Mouse (Mus musculus) forebrain, embryonic 14.5 days (tissue): Measurements from ENCODE around the gene Rnd2. TPM values are rescaled to one million over a fixed set of nuclear protein-coding genes. Genes with fewer than 3 reads are reported as not detected.

Experiments
- ATAC-seq: fragments of 200-750 bp; cut with Nextera tagmentation; 2 replicates; pipeline ENCODE4 v1.8.0; 2017; ENCODE audit warnings: mild to moderate bottlenecking, moderate library complexity
- DNase-seq: peaks from one replicate; pipeline ENCODE4 v3.0.0-alpha.2; 2015; ENCODE audit warnings: low spot score
- H3K27ac ChIP-seq: fragments of 300-500 bp; sonication (generic); 2 replicates; pipeline ENCODE4 v1.5.1; 2014; ENCODE audit warnings: low read depth, mild to moderate bottlenecking, control low read depth, low read length, moderate library complexity
- H3K27me3 ChIP-seq: fragments of 300-500 bp; sonication (generic); replicated peaks from 2 replicates; pipeline ENCODE4 v1.6.1; 2014; ENCODE audit warnings: low read length, control low read depth, mixed read lengths; ENCODE audit not compliant: control insufficient read depth, insufficient read depth
- H3K36me3 ChIP-seq: fragments of 300-500 bp; sonication (generic); 2 replicates; pipeline ENCODE4 v1.6.1; 2014; ENCODE audit warnings: low read length, control low read depth; ENCODE audit not compliant: control insufficient read depth, insufficient read depth
- H3K4me1 ChIP-seq: fragments of 300-500 bp; sonication (generic); 2 replicates; pipeline ENCODE4 v1.6.1; 2014; ENCODE audit warnings: antibody characterized with exemption, low read length, control low read depth; ENCODE audit not compliant: control insufficient read depth, insufficient read depth
- H3K4me2 ChIP-seq: fragments of 300-500 bp; sonication (generic); 2 replicates; pipeline ENCODE4 v1.6.1; 2014; ENCODE audit warnings: mild to moderate bottlenecking, control low read depth, low read length
- H3K4me3 ChIP-seq: fragments of 300-500 bp; sonication (generic); 2 replicates; pipeline ENCODE4 v1.5.1; 2014; ENCODE audit warnings: low read depth, low read length, control low read depth
- H3K9ac ChIP-seq: fragments of 300-500 bp; sonication (generic); 2 replicates; pipeline ENCODE4 v1.6.1; 2014; ENCODE audit warnings: mild to moderate bottlenecking, low read length, control low read depth, moderate library complexity
- H3K9me3 ChIP-seq: fragments of 300-500 bp; sonication (generic); replicated peaks from 2 replicates; pipeline ENCODE4 v1.6.1; 2016; ENCODE audit warnings: low read length, control low read depth, mixed read lengths; ENCODE audit not compliant: control insufficient read depth
- WGBS: fragments of 180-500 bp; shearing (Covaris S2); extraction: QIAGEN DNeasy Blood & Tissue Kit; methylation state at CpG from one replicate; pipeline ENCODE4 v1.1.7; 2014; 5-methylcytosine and 5-hydroxymethylcytosine counted together
- polyA plus RNA-seq: library from polyadenylated mRNA; unstranded; fragments of >200 nt; fragmentation: Nextera tagmentation; extraction: Ambion mirVana; gene quantifications from 2 replicates; pipeline ENCODE4 v1.2.1, GENCODE M21; 2014

Rnd2 gene
- 98.7 and 131 TPM in 2 replicates for polyA plus RNA-seq

- Histone ChIP-seq H3K36me3 (peaks cover 36% of the 10 kb centered on the region), H3K27ac (peak within 1 kb of the TSS; percentile 84), H3K4me1 (peaks cover 37% of the 10 kb centered on the region), H3K4me3 (peak within 1 kb of the TSS; percentile 90), H3K9ac (peak within 1 kb of the TSS; percentile 79), H3K4me2 (peak within 1 kb of the TSS; percentile 76), H3K9me3 (no peaks in the 10 kb centered on the region), H3K27me3 (no peaks in the 10 kb centered on the region)
- no peak for ATAC-seq
- 17% methylated on average over 12 of the region's 12 CpGs for WGBS
- DNase-seq, result no peak
Observed at GRCm38 (mm10) chr11:101464211-101465100, at the start of gene Rnd2. Gene Rnd2, plus strand, starts transcription at chr11:101464999.

DNA sequence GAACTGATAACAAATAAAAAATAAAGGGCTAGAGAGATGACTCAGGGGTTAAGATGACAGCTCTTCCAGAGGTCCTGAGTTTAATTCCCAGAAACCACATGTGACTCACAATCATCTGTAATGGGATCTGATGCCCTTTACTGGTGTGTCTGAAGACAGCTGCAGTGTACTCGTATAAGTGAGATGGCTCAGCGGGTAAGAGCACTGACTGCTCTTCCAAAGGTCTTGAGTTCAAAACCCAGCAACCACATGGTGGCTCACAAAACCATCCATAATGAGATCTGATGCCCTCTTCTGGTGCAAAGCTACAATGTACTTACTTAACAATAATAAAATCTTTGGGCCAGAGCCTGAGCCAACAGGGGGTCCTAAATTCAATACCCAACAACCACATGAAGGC is 49.5 kb upstream of the Rnd2 start:
- H3K4me2 ChIP-seq, result no peak overlapping the region
- no peak for ATAC-seq
- DNase-seq, result no peak
- H3K36me3 ChIP-seq, result peaks cover 29% of the 10 kb centered on the region
- H3K9me3 ChIP-seq, result no peaks in the 10 kb centered on the region
- no peak overlapping the region for H3K9ac ChIP-seq
- H3K27me3 ChIP-seq, result no peaks in the 10 kb centered on the region
- no peak overlapping the region for H3K4me3 ChIP-seq
- 89% methylated on average over 2 of the region's 2 CpGs for WGBS
- peaks cover 3% of the 10 kb centered on the region; the same call in 1 of the 2 replicates for H3K4me1 ChIP-seq
- no peak overlapping the region for H3K27ac ChIP-seq

DNA sequence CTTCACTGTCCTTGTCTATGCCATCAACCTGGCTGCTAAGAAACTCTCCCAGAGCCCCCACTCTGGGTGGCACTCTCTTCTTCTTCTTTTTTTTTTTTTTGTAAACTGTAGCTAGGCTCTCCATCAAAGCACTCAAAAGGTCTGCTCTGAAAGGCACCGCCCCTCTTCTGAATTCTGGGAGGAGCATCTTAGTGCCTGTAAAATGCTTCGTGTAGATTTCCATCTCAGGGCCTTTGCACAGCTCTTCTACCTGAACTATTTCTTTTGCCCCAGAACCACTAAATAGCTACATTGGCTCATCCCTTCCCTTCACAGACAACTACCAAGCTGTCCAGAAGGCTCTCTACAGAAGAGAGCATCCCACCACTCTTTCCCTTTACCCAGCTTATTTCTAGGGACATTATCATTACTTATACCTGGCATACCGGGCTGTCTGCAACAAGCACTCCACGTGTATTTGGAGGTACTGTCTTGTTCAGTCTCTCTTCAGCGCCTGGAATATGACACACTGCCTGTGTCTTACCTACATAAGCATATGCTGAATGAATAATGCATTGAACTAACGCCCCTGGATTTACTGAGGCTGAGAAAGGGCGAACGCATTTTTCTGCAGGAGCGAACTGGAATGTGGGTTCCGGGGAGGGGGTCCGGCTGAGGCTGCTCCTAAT is 48.2 kb upstream of the Rnd2 start:
- Histone ChIP-seq H3K9me3 (no peaks in the 10 kb centered on the region), H3K27me3 (no peaks in the 10 kb centered on the region), H3K4me2 (peak overlapping the region; percentile 89), H3K4me3 (peak overlapping the region; percentile 78), H3K9ac (peak overlapping the region; percentile 85), H3K4me1 (peaks cover 3% of the 10 kb centered on the region; the same call in 1 of the 2 replicates), H3K27ac (peak overlapping the region; percentile 81), H3K36me3 (peaks cover 16% of the 10 kb centered on the region)
- 2% methylated on average over 11 of the region's 11 CpGs for WGBS
- peak; percentile 22 for DNase-seq
- peak; percentile 61 for ATAC-seq

GRCm38 (mm10) chr11:101417101-101417855 is 47.5 kb upstream of the Rnd2 start, which contains the start of gene Aarsd1:
Gene Aarsd1, minus strand, starts transcription at chr11:101417615.
- DNase-seq, result peak; percentile 89
- Histone ChIP-seq H3K9ac (peak within 1 kb of the TSS; percentile 85), H3K9me3 (no peaks in the 10 kb centered on the region), H3K27me3 (no peaks in the 10 kb centered on the region), H3K4me3 (peak within 1 kb of the TSS; percentile 78), H3K36me3 (peaks cover 10% of the 10 kb centered on the region), H3K4me1 (peaks cover 3% of the 10 kb centered on the region; the same call in 1 of the 2 replicates), H3K27ac (peak within 1 kb of the TSS; percentile 81), H3K4me2 (peak within 1 kb of the TSS; percentile 89)
- WGBS, result under 1% methylated on average over 45 of the region's 45 CpGs
- peak; percentile 85 for ATAC-seq

DNA sequence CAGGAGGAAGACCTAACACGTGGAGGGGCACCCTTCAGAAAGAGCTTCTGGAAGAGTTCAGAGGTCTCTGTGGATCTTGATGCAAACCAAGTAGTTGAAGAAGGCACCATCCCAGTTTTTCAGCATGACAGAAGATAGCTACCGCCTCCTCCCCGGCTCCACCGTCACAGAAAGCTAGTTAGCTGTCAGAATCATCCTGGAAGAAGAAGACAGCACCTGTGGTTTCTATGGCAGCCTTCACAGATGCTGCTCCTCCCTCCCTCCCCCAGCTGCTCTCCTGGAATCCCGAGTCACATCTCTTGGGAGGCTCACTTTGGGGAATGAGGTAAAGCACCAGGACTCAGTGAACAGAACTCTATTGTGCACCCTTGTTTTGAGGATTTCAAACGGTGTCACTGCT is 45.8 kb upstream of the Rnd2 start:
- H3K36me3 ChIP-seq, result peaks cover under 1% of the 10 kb centered on the region; the same call in 1 of the 2 replicates
- H3K27me3 ChIP-seq, result no peaks in the 10 kb centered on the region
- no peak overlapping the region for H3K9ac ChIP-seq
- WGBS, result 53% methylated on average over 6 of the region's 6 CpGs
- no peak for DNase-seq
- H3K4me1 ChIP-seq, result peaks cover 4% of the 10 kb centered on the region; the same call in 1 of the 2 replicates
- no peak for ATAC-seq
- no peak overlapping the region for H3K4me3 ChIP-seq
- no peak overlapping the region for H3K4me2 ChIP-seq
- H3K9me3 ChIP-seq, result no peaks in the 10 kb centered on the region
- H3K27ac ChIP-seq, result no peak overlapping the region

- 23% methylated on average over 3 of the region's 3 CpGs for WGBS
Observed at GRCm38 (mm10) chr11:101419610-101420009, 45.2 kb upstream of the Rnd2 start.

DNA sequence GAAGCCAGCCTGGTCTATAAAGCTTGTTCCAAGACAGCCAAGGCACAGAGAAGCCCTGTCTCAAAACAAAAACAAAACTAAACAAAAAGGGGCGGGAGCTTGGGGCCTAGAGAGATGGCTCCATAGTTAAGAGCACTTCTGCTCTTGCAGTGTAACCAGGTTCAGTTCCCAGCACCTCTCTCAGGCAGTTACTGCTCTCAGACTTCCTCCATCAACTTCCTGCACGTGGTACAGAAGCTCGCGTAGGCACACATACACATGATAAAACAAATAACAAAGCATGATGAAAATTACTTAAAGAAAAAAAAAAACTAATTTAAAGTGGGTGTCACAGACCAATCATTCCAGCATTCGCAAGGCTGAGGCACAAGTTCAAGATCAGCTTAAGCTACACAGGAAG is 44.7 kb upstream of the Rnd2 start:
- H3K9me3 ChIP-seq, result no peaks in the 10 kb centered on the region
- H3K4me2 ChIP-seq, result no peak overlapping the region
- ATAC-seq (no peak), DNase-seq (no peak)
- no peak overlapping the region for H3K27ac ChIP-seq
- no peaks in the 10 kb centered on the region for H3K27me3 ChIP-seq
- no peak overlapping the region for H3K9ac ChIP-seq
- no peak overlapping the region for H3K4me3 ChIP-seq
- H3K36me3 ChIP-seq, result no peaks in the 10 kb centered on the region
- 85% methylated on average over 5 of the region's 5 CpGs for WGBS
- H3K4me1 ChIP-seq, result peaks cover 10% of the 10 kb centered on the region; the same call in 1 of the 2 replicates

More at GRCm38 (mm10) chr11:101419610-101420009, 45.2 kb upstream of the Rnd2 start:
- Histone ChIP-seq H3K27ac (no peak overlapping the region), H3K9ac (no peak overlapping the region), H3K4me3 (no peak overlapping the region), H3K9me3 (no peaks in the 10 kb centered on the region), H3K36me3 (no peaks in the 10 kb centered on the region), H3K27me3 (no peaks in the 10 kb centered on the region), H3K4me2 (no peak overlapping the region), H3K4me1 (peaks cover 10% of the 10 kb centered on the region; the same call in 1 of the 2 replicates)
- DNase-seq (peak; percentile 26), ATAC-seq (no peak)

GRCm38 (mm10) chr11:101424105-101424851 is 40.5 kb upstream of the Rnd2 start, which contains the start of gene Gm27029:
Gene Gm27029, minus strand, starts transcription at chr11:101424796.
- H3K4me1 ChIP-seq, result peaks cover 22% of the 10 kb centered on the region
- H3K9me3 ChIP-seq, result no peaks in the 10 kb centered on the region
- peak within 1 kb of the TSS; percentile 94 for H3K4me3 ChIP-seq
- peak within 1 kb of the TSS; percentile 84 for H3K9ac ChIP-seq
- peak within 1 kb of the TSS; percentile 89 for H3K4me2 ChIP-seq
- no peak for DNase-seq
- peak; percentile 32 for ATAC-seq
- no peaks in the 10 kb centered on the region for H3K27me3 ChIP-seq
- 0 out of 2 replicates have a peak, but pooled peaks cover 4% of the 10 kb centered on the region for H3K36me3 ChIP-seq
- 6% methylated on average over 23 of the region's 23 CpGs for WGBS
- H3K27ac ChIP-seq, result peak within 1 kb of the TSS; percentile 75
